In the genomic region with DNA sequence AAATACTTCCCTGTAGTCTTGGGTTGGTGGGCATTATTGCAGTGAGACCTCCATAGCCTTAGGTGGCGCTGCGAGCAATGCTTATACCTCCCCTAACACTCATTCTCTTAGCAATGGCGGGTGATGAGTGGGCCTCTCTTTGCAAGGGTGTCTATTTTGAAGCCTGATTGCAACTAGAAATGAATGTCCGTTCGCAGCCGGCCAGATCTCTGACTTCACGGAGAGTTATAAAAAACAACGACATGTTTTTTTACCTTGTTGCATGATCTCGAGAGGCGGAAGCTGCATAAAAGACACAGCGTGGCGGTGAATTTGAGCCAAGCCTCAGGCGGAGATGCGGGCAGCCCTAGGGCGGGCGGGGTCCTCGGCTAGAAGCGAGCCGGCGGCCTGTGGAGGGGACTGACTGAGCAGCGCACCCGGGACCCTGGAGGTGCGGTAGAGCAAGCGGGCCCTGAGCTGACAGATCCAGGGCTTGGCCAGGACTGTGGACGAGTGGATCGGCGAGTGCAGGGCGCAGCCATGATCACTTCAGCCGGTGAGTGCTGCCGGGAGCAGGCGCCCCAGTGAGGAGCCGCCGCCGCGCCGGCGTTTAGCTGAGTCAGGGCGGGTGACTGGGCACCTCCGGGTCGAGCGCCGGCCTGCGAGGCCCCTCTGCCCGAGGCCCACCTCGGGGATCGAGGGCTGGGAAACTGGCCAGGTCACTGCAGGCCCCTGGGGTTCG, we compare ENCODE assay signal across 8 mouse cellular contexts. TPM values are rescaled to one million over a fixed set of nuclear protein-coding genes. Genes with fewer than 3 reads are reported as not detected.
DNase-seq lines count a peak whose midpoint lies in the region; ATAC-seq and TF ChIP-seq lines count a peak whose summit lies in the region.

A gene (plus strand): TSS at position 117 of the 721 bp plus-strand sequence.

- peak within 1 kb of the TSS; percentile 13; the same call in 1 of the 2 replicates for H3K27ac ChIP-seq in CH12.LX (ENCODE audit: insufficient read depth, low read depth)
- 0 out of 2 replicates have a peak within 1 kb of the TSS, but pooled peaks have one; percentile 37 for H3K27ac ChIP-seq in forebrain, embryonic 11.5 days (ENCODE audit: low read depth, low read length)
- peak within 1 kb of the TSS; percentile 82 for H3K27ac ChIP-seq in heart, embryonic 16.5 days (ENCODE audit: low read length)
- peak within 1 kb of the TSS; percentile 89 for H3K27ac ChIP-seq in liver, embryonic 15.5 days (replicated peaks)
- peak within 1 kb of the TSS; percentile 32 for H3K27ac ChIP-seq in neural tube, embryonic 12.5 days

- no peak for TF ChIP-seq EP300 in CH12.LX (IDR thresholded peaks at IDR 0.05; ENCODE audit: low read length)

- ATAC-seq in forebrain, embryonic 11.5 days (replicated peaks; ENCODE audit: low FRiP score): peak; percentile 92
- peak; percentile 88 for ATAC-seq in heart, embryonic 16.5 days (replicated peaks; ENCODE audit: extremely low read depth, insufficient read depth, low FRiP score)
- peak; percentile 91 for ATAC-seq in liver, embryonic 15.5 days (ENCODE audit: insufficient read depth)
- ATAC-seq in neural tube, embryonic 12.5 days (ENCODE audit: low FRiP score, low read depth): peak; percentile 92

- under 1% methylated on average over 47 of the region's 47 CpGs for WGBS in forebrain, embryonic 11.5 days
- WGBS in heart, embryonic 16.5 days: under 1% methylated on average over 47 of the region's 47 CpGs
- under 1% methylated on average over 47 of the region's 47 CpGs for WGBS in liver, embryonic 15.5 days (ENCODE audit: insufficient replicate concordance)
- under 1% methylated on average over 47 of the region's 47 CpGs for WGBS in neural tube, embryonic 12.5 days

- peaks cover 2% of the 10 kb centered on the region for H3K9me3 ChIP-seq in CH12.LX (replicated peaks; ENCODE audit: low read length)
- H3K9me3 ChIP-seq in forebrain, embryonic 11.5 days (ENCODE audit: control insufficient read depth, low read length): no peaks in the 10 kb centered on the region
- H3K9me3 ChIP-seq in heart, embryonic 16.5 days (replicated peaks; ENCODE audit: control insufficient read depth, low read length): peaks cover 4% of the 10 kb centered on the region
- no peaks in the 10 kb centered on the region for H3K9me3 ChIP-seq in liver, embryonic 15.5 days (replicated peaks)
- H3K9me3 ChIP-seq in neural tube, embryonic 12.5 days: 0 out of 2 replicates have a peak, but pooled peaks cover 4% of the 10 kb centered on the region

- no peak for TF ChIP-seq RAD21 in CH12.LX (IDR thresholded peaks at IDR 0.05; ENCODE audit: low read depth, low read length)

- DNase-seq in CH12.LX (ENCODE audit: extremely low read depth): peak; percentile 96
- peak; percentile 93 for DNase-seq in c-Kit-positive CD71-positive TER-119-negative erythroid progenitor cells, embryonic 14.5 days (ENCODE audit: low read depth)
- DNase-seq in forebrain, embryonic 11.5 days (ENCODE audit: low spot score): peak; percentile 93
- peak; percentile 91 to 93 for DNase-seq in kidney, postnatal 36 days
- DNase-seq in telencephalon, adult 2 months (ENCODE audit: low read depth, low spot score): peak; percentile 91

- H3K36me3 ChIP-seq in CH12.LX (replicated peaks in 1 of 2; ENCODE audit: control insufficient read depth in 1 of 2, insufficient read depth in 1 of 2, low read length in 1 of 2): peaks cover 0 to 16% of the 10 kb centered on the region in 2 experiments
- H3K36me3 ChIP-seq in forebrain, embryonic 11.5 days (ENCODE audit: control insufficient read depth, insufficient read depth, low read length): no peaks in the 10 kb centered on the region
- H3K36me3 ChIP-seq in heart, embryonic 16.5 days (ENCODE audit: control insufficient read depth, insufficient read depth): peaks cover 2% of the 10 kb centered on the region; the same call in 1 of the 2 replicates
- peaks cover 10% of the 10 kb centered on the region for H3K36me3 ChIP-seq in liver, embryonic 15.5 days (replicated peaks)
- H3K36me3 ChIP-seq in neural tube, embryonic 12.5 days: no peaks in the 10 kb centered on the region

- H3K4me1 ChIP-seq in CH12.LX (ENCODE audit: control insufficient read depth in 1 of 2, insufficient read depth in 2 of 2): peaks cover 8 to 28% of the 10 kb centered on the region in 2 experiments; a peak in 3 of 4 replicates
- no peaks in the 10 kb centered on the region; the same call in 1 of the 2 replicates for H3K4me1 ChIP-seq in forebrain, embryonic 11.5 days (replicated peaks; ENCODE audit: control insufficient read depth, insufficient read depth, low read length)
- peaks cover 16% of the 10 kb centered on the region for H3K4me1 ChIP-seq in heart, embryonic 16.5 days (ENCODE audit: control insufficient read depth, insufficient read depth, low read length)
- peaks cover 43% of the 10 kb centered on the region for H3K4me1 ChIP-seq in liver, embryonic 15.5 days (replicated peaks)
- H3K4me1 ChIP-seq in neural tube, embryonic 12.5 days: peaks cover 9% of the 10 kb centered on the region; the same call in 1 of the 2 replicates

- TF ChIP-seq POLR2A in CH12.LX (IDR thresholded peaks at IDR 0.05; ENCODE audit: low read depth, low read length): peak; percentile 77

- dilution Hi-C loops in CH12.LX (cut with MboI; ENCODE audit: extremely low pct_ligation_motif_present, extremely low pct_unique_long_range_greater_than_20kb, low sequenced_read_pairs): no loop called here

- H3K79me2 ChIP-seq in CH12.LX (replicated peaks; ENCODE audit: control insufficient read depth, extremely low read depth, insufficient read depth, poor library complexity, severe bottlenecking): peaks cover 40% of the 10 kb centered on the region

- peak within 1 kb of the TSS; percentile 88 for H3K4me2 ChIP-seq in CH12.LX (ENCODE audit: insufficient read depth, low read depth, poor library complexity, severe bottlenecking)
- peak within 1 kb of the TSS; percentile 94 for H3K4me2 ChIP-seq in forebrain, embryonic 11.5 days (ENCODE audit: low read depth, low read length, severe bottlenecking)
- H3K4me2 ChIP-seq in heart, embryonic 16.5 days (ENCODE audit: low read depth, low read length): peak within 1 kb of the TSS; percentile 96
- H3K4me2 ChIP-seq in liver, embryonic 15.5 days: peak within 1 kb of the TSS; percentile 74
- peak within 1 kb of the TSS; percentile 89 for H3K4me2 ChIP-seq in neural tube, embryonic 12.5 days (replicated peaks)

- in situ Hi-C loops in CH12.LX (cut with MboI; ENCODE audit: low pct_ligation_motif_present, low pct_unique_long_range_greater_than_20kb, low sequenced_read_pairs): no loop called here

- peak within 1 kb of the TSS; percentile 82 for H3K9ac ChIP-seq in CH12.LX (ENCODE audit: insufficient read depth, low read depth)
- H3K9ac ChIP-seq in forebrain, embryonic 11.5 days (ENCODE audit: low read length): peak within 1 kb of the TSS; percentile 97
- peak within 1 kb of the TSS; percentile 98 for H3K9ac ChIP-seq in heart, embryonic 16.5 days (ENCODE audit: low read length)
- H3K9ac ChIP-seq in liver, embryonic 15.5 days: peak within 1 kb of the TSS; percentile 97
- peak within 1 kb of the TSS; percentile 97 for H3K9ac ChIP-seq in neural tube, embryonic 12.5 days

- no peaks in the 10 kb centered on the region for H3K27me3 ChIP-seq in CH12.LX (replicated peaks)
- H3K27me3 ChIP-seq in forebrain, embryonic 11.5 days (ENCODE audit: control insufficient read depth, insufficient read depth, low read length): no peaks in the 10 kb centered on the region
- H3K27me3 ChIP-seq in heart, embryonic 16.5 days (ENCODE audit: control insufficient read depth, insufficient read depth, low read length): no peaks in the 10 kb centered on the region
- no peaks in the 10 kb centered on the region for H3K27me3 ChIP-seq in liver, embryonic 15.5 days
- H3K27me3 ChIP-seq in neural tube, embryonic 12.5 days (replicated peaks): no peaks in the 10 kb centered on the region

- peak; percentile 81 to 86 for TF ChIP-seq CTCF in CH12.LX (conservative IDR thresholded peaks at IDR 0.05 in 1 of 2, IDR thresholded peaks at IDR 0.05 in 1 of 2; ENCODE audit: low read depth in 2 of 2, low read length in 2 of 2)

- peak within 1 kb of the TSS; percentile 81 to 99 (median 87) for H3K4me3 ChIP-seq in CH12.LX (replicated peaks in 1 of 3; ENCODE audit: low read depth in 2 of 3, low read length in 2 of 3, poor library complexity in 1 of 3)
- H3K4me3 ChIP-seq in forebrain, embryonic 11.5 days (ENCODE audit: low read depth, low read length): peak within 1 kb of the TSS; percentile 97
- peak within 1 kb of the TSS; percentile 98 for H3K4me3 ChIP-seq in heart, embryonic 16.5 days (ENCODE audit: low read length)
- H3K4me3 ChIP-seq in liver, embryonic 15.5 days (replicated peaks): peak within 1 kb of the TSS; percentile 98
- peak within 1 kb of the TSS; percentile 100 for H3K4me3 ChIP-seq in neural tube, embryonic 12.5 days

TF ChIP-seq in CH12.LX, 34 proteins besides CTCF, POLR2A, EP300 and RAD21 (continues in another document):
- TF ChIP-seq CHD1 (IDR thresholded peaks at IDR 0.05; ENCODE audit: low read depth, low read length): no peak
- peak; percentile 56; the same call in 1 of the 2 replicates for TF ChIP-seq MAZ (IDR thresholded peaks at IDR 0.05; ENCODE audit: low read depth, low read length)
- TF ChIP-seq NRF1 (IDR thresholded peaks at IDR 0.05; ENCODE audit: low read depth, low read length): no peak
- peak; percentile 68; the same call in 1 of the 2 replicates for TF ChIP-seq TBP (conservative IDR thresholded peaks at IDR 0.05; ENCODE audit: low read depth, low read length)
- no peak; the same call in 1 of the 2 replicates for TF ChIP-seq MYC (IDR thresholded peaks at IDR 0.05; ENCODE audit: low read depth, low read length)
- TF ChIP-seq CHD2 (IDR thresholded peaks at IDR 0.05; ENCODE audit: low read length): no peak
- no peak for TF ChIP-seq ZKSCAN1 (IDR thresholded peaks at IDR 0.05; ENCODE audit: borderline replicate concordance, low read depth, low read length)
- no peak for TF ChIP-seq ETS1 (conservative IDR thresholded peaks at IDR 0.05; ENCODE audit: low read depth, low read length)
- TF ChIP-seq MEF2A (IDR thresholded peaks at IDR 0.05; ENCODE audit: borderline replicate concordance, low read depth, low read length): no peak; the same call in 1 of the 2 replicates
- TF ChIP-seq RCOR1 (conservative IDR thresholded peaks at IDR 0.05; ENCODE audit: low read depth, low read length): 0 out of 2 replicates have a peak, but pooled peaks have one; percentile 31
- TF ChIP-seq MXI1 (IDR thresholded peaks at IDR 0.05; ENCODE audit: low read depth, low read length): peak; percentile 21
- TF ChIP-seq JUND (conservative IDR thresholded peaks at IDR 0.05; ENCODE audit: low read depth, low read length): no peak

RNA-seq across cellular contexts. Expression of the gene that starts here (rescaled TPM):
- total RNA-seq in CH12.LX (2012; rRNA removed): 87.6 and 129 TPM in 2 replicates
- total RNA-seq in CH12.LX (2014; rRNA removed): 134 and 156 TPM in 2 replicates
- polyA plus RNA-seq in CH12.LX (2012; ENCODE audit: insufficient read length, low read depth): 191 and 196 TPM in 2 replicates
- 221 and 225 TPM in 2 replicates for polyA plus RNA-seq in forebrain, embryonic 11.5 days (2014; fragmentation: Nextera tagmentation; extraction: Ambion mirVana)
- polyA plus RNA-seq in heart, embryonic 16.5 days (2015; fragmentation: Nextera tagmentation; extraction: Ambion mirVana): 131 and 142 TPM in 2 replicates
- polyA plus RNA-seq in liver, embryonic 15.5 days (2015; fragmentation: Nextera tagmentation; extraction: Ambion mirVana): 88.6 and 90.5 TPM in 2 replicates
- 194 and 210 TPM in 2 replicates for polyA plus RNA-seq in neural tube, embryonic 12.5 days (2016; fragmentation: Nextera tagmentation; extraction: Ambion mirVana)

Comparison
In these comparisons a context has a peak if more than half of its experiments do, and no peak if none do; other contexts are left out.
1. Peak in every context shown above with its lines: DNase-seq, ATAC-seq, H3K4me3 ChIP-seq and H3K27ac ChIP-seq.
2. H3K27ac ChIP-seq: peak in every context shown above with its lines; median percentile 89 in liver, embryonic 15.5 days; 82 in heart, embryonic 16.5 days; 37 in forebrain, embryonic 11.5 days; 32 in neural tube, embryonic 12.5 days; 13 in CH12.LX.